Comparison of ENCODE assay signal across 13 mouse cellular contexts in genomic region chr12:104186041-104186581, GRCm38 (mm10). TPM values are rescaled to one million over a fixed set of nuclear protein-coding genes. Genes with fewer than 3 reads are reported as not detected.
A peak's percentile ranks its signal among the peaks of the same experiment; 100 is the strongest.
DNase-seq lines count a peak whose midpoint lies in the region; ATAC-seq and TF ChIP-seq lines count a peak whose summit lies in the region.
"Had no signal": no experiment of that assay in that cellular context is flagged by ENCODE, and none has a peak within 500 bp of the region (broad histone marks: within the 10 kb centered on the region; RNA-seq: fewer than 3 reads in every experiment).

No protein-coding gene starts in this region.

- H3K9me3 ChIP-seq in lung, embryonic 14.5 days (ENCODE audit: low read depth, low read length): no peaks in the 10 kb centered on the region
- no peaks in the 10 kb centered on the region for H3K9me3 ChIP-seq in hindbrain, embryonic 13.5 days
- H3K9me3 ChIP-seq: intestine, embryonic 15.5 days had no signal

- no peak overlapping the region for H3K9ac ChIP-seq in lung, embryonic 14.5 days
- no peak overlapping the region for H3K9ac ChIP-seq in hindbrain, embryonic 13.5 days
- H3K9ac ChIP-seq: intestine, embryonic 15.5 days had no signal

- no peak for TF ChIP-seq POLR2A in lung, adult 2 months (IDR thresholded peaks at IDR 0.05; ENCODE audit: borderline replicate concordance, extremely low read depth, low read depth, low read length)

- H3K27ac ChIP-seq in lung, embryonic 14.5 days (ENCODE audit: low read depth): no peak overlapping the region
- no peak overlapping the region for H3K27ac ChIP-seq in hindbrain, embryonic 13.5 days
- H3K27ac ChIP-seq: intestine, embryonic 15.5 days had no signal

- H3K4me3 ChIP-seq in lung, embryonic 14.5 days (ENCODE audit: low read depth, low read length): no peak overlapping the region
- H3K4me3 ChIP-seq in lung, adult 2 months (replicated peaks; ENCODE audit: extremely low read depth, low read depth, low read length): no peak overlapping the region
- H3K4me3 ChIP-seq in hindbrain, embryonic 13.5 days: no peak overlapping the region
- H3K4me3 ChIP-seq: intestine, embryonic 15.5 days had no signal

- WGBS in lung, embryonic 14.5 days: 58% methylated on average over 3 of the region's 3 CpGs
- WGBS in lung, adult 2 months: 52% methylated on average over 3 of the region's 3 CpGs
- 84% methylated on average over 3 of the region's 3 CpGs for WGBS in hindbrain, embryonic 13.5 days

- DNase-seq in adrenal gland, adult 2 months: peak; percentile 19
- DNase-seq in adrenal gland, postnatal 14 days: no peak
- DNase-seq in lung, embryonic 14.5 days: peak; percentile 47
- no peak for DNase-seq in lung, adult 2 months
- peak; percentile 36 to 39 for DNase-seq in frontal cortex, postnatal 36 days (ENCODE audit: low spot score in 2 of 2)
- DNase-seq in right cerebral cortex, postnatal 25 days: peak; percentile 16
- no peak for DNase-seq in kidney, postnatal 14 days
- DNase-seq: cerebellum, adult 9-11 months; midbrain, embryonic 14.5 days had no signal

- no peak for TF ChIP-seq CTCF in lung, embryonic 14.5 days (IDR thresholded peaks at IDR 0.05; ENCODE audit: low read depth)
- no peak for TF ChIP-seq CTCF in lung, adult 2 months (IDR thresholded peaks at IDR 0.05; ENCODE audit: insufficient read depth, low read length)

- H3K27me3 ChIP-seq in lung, embryonic 14.5 days (ENCODE audit: insufficient read depth, low read length): no peaks in the 10 kb centered on the region
- H3K27me3 ChIP-seq in hindbrain, embryonic 13.5 days: no peaks in the 10 kb centered on the region
- H3K27me3 ChIP-seq: intestine, embryonic 15.5 days had no signal

- H3K36me3 ChIP-seq in lung, embryonic 14.5 days (ENCODE audit: insufficient read depth): no peaks in the 10 kb centered on the region
- no peaks in the 10 kb centered on the region for H3K36me3 ChIP-seq in hindbrain, embryonic 13.5 days
- H3K36me3 ChIP-seq: intestine, embryonic 15.5 days had no signal

- no peak overlapping the region for H3K4me2 ChIP-seq in lung, embryonic 14.5 days
- H3K4me2 ChIP-seq in hindbrain, embryonic 13.5 days: no peak overlapping the region
- H3K4me2 ChIP-seq: intestine, embryonic 15.5 days had no signal

- H3K4me1 ChIP-seq in lung, embryonic 14.5 days (ENCODE audit: insufficient read depth): no peaks in the 10 kb centered on the region
- no peaks in the 10 kb centered on the region for H3K4me1 ChIP-seq in lung, adult 2 months (ENCODE audit: control insufficient read depth, insufficient read depth, low read length)
- H3K4me1 ChIP-seq in hindbrain, embryonic 13.5 days (replicated peaks): no peaks in the 10 kb centered on the region
- H3K4me1 ChIP-seq: intestine, embryonic 15.5 days had no signal

- peak; percentile 67; the same call in 1 of the 2 replicates for ATAC-seq in lung, embryonic 14.5 days (ENCODE audit: insufficient read depth)
- no peak for ATAC-seq in hindbrain, embryonic 13.5 days (ENCODE audit: low FRiP score)
- ATAC-seq: activated CD4-positive, CD25-positive, alpha-beta regulatory T cell, adult 4 months; intestine, embryonic 15.5 days had no signal

RNA-seq across cellular contexts. Expression of gene Serpina3f, which starts 28.2 kb away (rescaled TPM):
- total RNA-seq in adrenal gland, adult 2 months (2021): under 1 TPM; 0.24 to 0.29 TPM
- 0.04 and 0.10 TPM in 2 replicates for polyA plus RNA-seq in adrenal gland, adult 2 months (2012; rRNA removed)
- total RNA-seq in adrenal gland, postnatal 14 days (2021): 0.67 and 2.2 TPM in 2 replicates
- 0.12 TPM in 1 of 2 replicates, not detected in the other for polyA plus RNA-seq in lung, embryonic 14.5 days (2014; fragmentation: Nextera tagmentation; extraction: Ambion mirVana)
- 1.3 and 2.2 TPM in 2 replicates for polyA plus RNA-seq in lung, adult 2 months (2012; rRNA removed)
- polyA plus RNA-seq in hindbrain, embryonic 13.5 days (2015; fragmentation: Nextera tagmentation; extraction: Ambion mirVana): 0.26 TPM in 1 of 2 replicates, not detected in the other
- polyA plus RNA-seq: limb, embryonic 11.5 days had no signal

RNA-seq across cellular contexts. Expression of gene Serpina3c, which starts 32.4 kb away (rescaled TPM):
- total RNA-seq in adrenal gland, adult 2 months (2021): 10 to 100 TPM; 20.6 to 23.9 TPM
- polyA plus RNA-seq in adrenal gland, adult 2 months (2012; rRNA removed): 8.6 and 9.8 TPM in 2 replicates
- total RNA-seq in adrenal gland, postnatal 14 days (2021): 10.7 and 12.5 TPM in 2 replicates
- polyA plus RNA-seq in lung, embryonic 14.5 days (2014; fragmentation: Nextera tagmentation; extraction: Ambion mirVana): not detected in 2 replicates
- polyA plus RNA-seq in lung, adult 2 months (2012; rRNA removed): 7.3 and 12.0 TPM in 2 replicates
- polyA plus RNA-seq in hindbrain, embryonic 13.5 days (2015; fragmentation: Nextera tagmentation; extraction: Ambion mirVana): not detected in 2 replicates
- polyA plus RNA-seq: activated CD4-positive, CD25-positive, alpha-beta regulatory T cell, adult 4 months; intestine, embryonic 15.5 days; limb, embryonic 11.5 days; midbrain, embryonic 14.5 days had no signal

RNA-seq across cellular contexts. Expression of gene Serpina3g, which starts 49.9 kb away (rescaled TPM):
- 1 to 10 TPM; 3.4 to 4.1 TPM for total RNA-seq in adrenal gland, adult 2 months (2021)
- 5.4 and 11.3 TPM in 2 replicates for polyA plus RNA-seq in adrenal gland, adult 2 months (2012; rRNA removed)
- total RNA-seq in adrenal gland, postnatal 14 days (2021): 5.2 and 20.1 TPM in 2 replicates
- 0.50 and 0.99 TPM in 2 replicates for polyA plus RNA-seq in lung, embryonic 14.5 days (2014; fragmentation: Nextera tagmentation; extraction: Ambion mirVana)
- 11.2 and 12.2 TPM in 2 replicates for polyA plus RNA-seq in lung, adult 2 months (2012; rRNA removed)
- polyA plus RNA-seq in hindbrain, embryonic 13.5 days (2015; fragmentation: Nextera tagmentation; extraction: Ambion mirVana): 0.97 and 1.4 TPM in 2 replicates

RNA-seq across cellular contexts. Expression of gene Serpina3b, which starts 58.3 kb away (rescaled TPM):
- 1 to 10 TPM in 1 of 2 experiments, not detected in 1; 1.7 TPM for total RNA-seq in adrenal gland, adult 2 months (2021)
- 0.35 TPM in 1 of 2 replicates, not detected in the other for polyA plus RNA-seq in adrenal gland, adult 2 months (2012; rRNA removed)
- total RNA-seq in adrenal gland, postnatal 14 days (2021): 0.33 TPM in 1 of 2 replicates, not detected in the other
- not detected in 2 replicates for polyA plus RNA-seq in lung, embryonic 14.5 days (2014; fragmentation: Nextera tagmentation; extraction: Ambion mirVana)
- 0.15 TPM in 1 of 2 replicates, not detected in the other for polyA plus RNA-seq in lung, adult 2 months (2012; rRNA removed)
- not detected in 2 replicates for polyA plus RNA-seq in hindbrain, embryonic 13.5 days (2015; fragmentation: Nextera tagmentation; extraction: Ambion mirVana)
- polyA plus RNA-seq: activated CD4-positive, CD25-positive, alpha-beta regulatory T cell, adult 4 months; intestine, embryonic 15.5 days; limb, embryonic 11.5 days; midbrain, embryonic 14.5 days had no signal

Comparison
In these comparisons a context has a peak if more than half of its experiments do, and no peak if none do; other contexts are left out.
1. DNase-seq: peak in adrenal gland, adult 2 months (single experiment), lung, embryonic 14.5 days (single experiment), frontal cortex, postnatal 36 days (2 of 2) and right cerebral cortex, postnatal 25 days (single experiment); none in adrenal gland, postnatal 14 days (single experiment), lung, adult 2 months (single experiment) and kidney, postnatal 14 days (single experiment).